Mouse (Mus musculus): ENCODE results near the gene Piezo1.

Gene Piezo1

GRCm38 (mm10) chr8:122457171-122457570 is 94.0 kb downstream of the Piezo1 start:
- no peak for DNase-seq (ENCODE audit: low read depth, low spot score)

GRCm38 (mm10) chr8:122454409-122454808 is 96.7 kb downstream of the Piezo1 start:
- no peak for DNase-seq (ENCODE audit: low read depth, low spot score)

GRCm38 (mm10) chr8:122452154-122452553 is 99.0 kb downstream of the Piezo1 start:
- DNase-seq (ENCODE audit: low read depth, low spot score): no peak

- DNase-seq (ENCODE audit: low read depth, low spot score): no peak
Observed at GRCm38 (mm10) chr8:122451161-122451703, 99.9 kb downstream of the Piezo1 start.

GRCm38 (mm10) chr8:122445203-122445602 is 105.9 kb downstream of the Piezo1 start:
- DNase-seq (ENCODE audit: low read depth, low spot score): no peak

DNA sequence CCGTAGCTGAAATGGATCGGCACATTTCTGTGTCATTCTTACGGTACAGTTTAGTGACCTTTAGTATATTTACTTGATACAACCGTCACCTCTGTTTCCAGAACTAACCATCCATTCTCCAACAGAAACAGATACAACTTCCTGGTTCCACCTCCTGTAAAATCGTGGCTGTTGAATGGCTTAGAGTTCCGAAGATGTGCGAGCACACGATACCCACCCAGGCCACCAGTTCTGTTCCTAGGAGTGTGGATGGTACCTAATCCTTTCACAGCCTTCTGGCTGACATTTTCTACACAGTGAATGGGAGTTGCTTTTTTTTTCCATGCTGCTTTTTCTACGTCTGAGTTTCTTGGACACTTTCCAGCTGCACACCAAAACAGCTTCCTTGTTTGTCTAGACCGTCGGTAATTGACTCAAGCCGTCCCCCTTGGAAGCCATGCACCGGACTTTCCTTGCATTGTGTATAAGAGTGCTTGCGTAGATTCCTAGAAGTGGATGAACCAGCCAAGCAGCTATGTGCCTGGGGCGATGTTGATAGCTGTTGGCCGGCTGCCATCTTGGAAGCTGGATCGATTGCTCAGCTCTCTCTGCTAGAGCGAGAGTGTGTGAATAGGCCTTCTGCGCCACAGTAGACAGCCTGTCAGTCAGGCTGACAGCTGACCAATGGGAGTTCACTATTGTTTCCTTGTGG is 106.9 kb downstream of the Piezo1 start:
- DNase-seq (ENCODE audit: low read depth, low spot score): peak; percentile 51

DNA sequence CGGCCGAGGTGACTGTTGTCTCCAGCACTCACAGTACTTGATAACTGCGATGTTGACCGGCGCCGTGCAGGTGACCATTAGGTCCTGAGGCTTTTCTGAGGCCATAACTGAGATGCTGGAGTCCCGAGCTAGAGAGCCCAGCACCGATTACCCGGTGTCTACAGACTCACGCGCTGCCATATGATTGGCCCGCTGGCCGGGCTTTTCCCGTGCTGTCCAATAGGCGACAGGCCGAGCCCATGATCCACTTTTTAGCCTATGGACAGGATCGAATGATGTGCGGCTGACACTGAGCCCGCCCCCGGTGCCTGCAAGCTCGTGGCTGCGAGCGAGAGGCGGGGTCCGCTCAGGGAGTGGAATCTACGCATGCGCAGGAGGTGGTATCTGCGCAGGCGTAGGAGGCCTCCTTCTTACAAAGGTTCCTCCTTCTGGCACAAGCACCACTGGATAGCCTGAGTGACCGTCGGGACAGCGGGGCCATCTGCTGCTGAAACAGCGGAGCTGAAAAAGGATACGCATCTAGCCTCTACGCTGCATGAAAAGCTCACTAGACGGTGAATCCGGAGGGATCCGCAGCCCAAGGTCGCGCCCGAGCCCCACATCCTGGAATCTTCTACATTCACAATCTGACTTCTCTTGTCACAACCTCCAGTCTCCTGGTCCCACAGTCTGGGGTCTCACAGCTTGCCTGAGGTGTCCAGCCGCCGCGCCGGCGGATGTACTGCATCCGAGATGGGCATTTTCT is 107.7 kb downstream of the Piezo1 start, which contains the start of gene Mvd:
Gene Mvd, minus strand, starts transcription at position 161 of the 745 bp plus-strand sequence.
- peak; percentile 100 for DNase-seq (ENCODE audit: low read depth, low spot score)

- no peak for DNase-seq (ENCODE audit: low read depth, low spot score)
Observed at GRCm38 (mm10) chr8:122442781-122443180, 108.3 kb downstream of the Piezo1 start.

DNA sequence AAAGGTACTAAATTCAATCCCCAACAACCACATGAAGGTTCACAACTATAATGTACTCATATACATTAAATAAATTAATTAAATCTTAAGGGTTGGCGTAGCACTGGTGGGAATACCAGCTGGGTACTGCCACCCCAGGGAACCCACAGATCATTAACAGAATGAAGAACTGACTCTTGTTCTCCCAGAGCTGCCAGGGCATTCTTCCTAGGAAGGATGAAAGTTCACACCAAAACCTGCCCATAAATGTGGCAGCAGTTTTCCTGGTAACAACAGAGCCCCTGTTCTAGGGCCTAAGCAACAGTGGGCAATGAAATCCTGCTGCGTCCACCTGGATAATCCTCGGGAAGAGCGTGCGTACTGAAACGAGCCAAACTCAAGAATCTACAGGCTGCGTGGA is 108.8 kb downstream of the Piezo1 start:
- no peak for DNase-seq (ENCODE audit: low read depth, low spot score)

GRCm38 (mm10) chr8:122441326-122441725 is 109.8 kb downstream of the Piezo1 start:
- no peak for DNase-seq (ENCODE audit: low read depth, low spot score)

GRCm38 (mm10) chr8:122439336-122439735 is 111.8 kb downstream of the Piezo1 start:
- DNase-seq (ENCODE audit: low read depth, low spot score): no peak

DNA sequence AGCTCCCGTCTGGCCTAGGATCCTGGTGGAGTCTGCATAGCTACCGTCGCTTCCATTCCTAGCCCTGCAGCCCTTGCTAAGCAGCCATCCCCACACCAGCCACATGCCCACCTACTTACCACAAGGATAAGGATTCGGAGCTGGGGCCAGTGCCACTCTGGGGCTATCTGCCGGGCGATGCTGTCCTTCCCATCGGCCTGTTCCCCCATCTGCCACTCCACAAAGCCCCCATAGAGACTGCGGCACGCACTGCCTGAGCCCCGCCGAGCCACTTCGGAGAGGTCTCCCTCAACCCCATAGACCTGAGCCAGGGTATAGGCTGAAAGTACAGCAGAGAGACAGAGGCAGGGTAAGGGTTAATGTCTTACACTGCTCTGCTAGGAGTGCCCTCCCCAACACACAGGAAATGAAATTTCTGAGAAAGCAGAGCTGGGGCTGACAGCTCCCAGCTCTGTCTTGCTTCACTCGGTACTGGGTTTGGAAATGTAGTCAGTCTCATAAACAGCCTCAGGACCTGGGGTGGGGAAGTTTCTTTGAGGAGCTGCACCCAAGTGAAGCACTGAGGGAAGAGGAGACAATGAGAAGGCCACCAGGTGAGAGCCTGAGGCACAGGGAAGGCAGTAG is 113.3 kb downstream of the Piezo1 start:
- no peak for DNase-seq (ENCODE audit: low read depth, low spot score)

GRCm38 (mm10) chr8:122436586-122437125 is 114.5 kb downstream of the Piezo1 start:
- DNase-seq (ENCODE audit: low read depth, low spot score): no peak

DNA sequence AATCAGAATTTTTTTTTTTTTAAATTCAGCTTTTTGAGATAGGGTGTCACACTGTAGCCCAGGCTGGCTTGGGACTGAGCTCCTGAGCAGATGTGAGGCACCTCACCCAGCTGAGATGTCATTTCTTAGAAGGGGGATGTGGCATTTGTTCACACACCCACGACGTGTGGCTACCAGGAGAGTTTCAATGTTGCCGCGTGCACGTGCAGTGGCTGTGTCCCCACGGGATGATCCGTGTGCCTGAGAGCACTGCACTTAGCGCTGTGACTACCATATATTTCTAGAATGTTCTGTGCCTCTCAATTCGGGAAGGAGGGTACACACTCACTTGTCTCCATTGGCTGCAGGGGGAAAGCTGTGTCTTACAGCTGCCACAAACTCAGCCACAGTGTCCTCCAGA is 115.0 kb downstream of the Piezo1 start:
- no peak for DNase-seq (ENCODE audit: low read depth, low spot score)

GRCm38 (mm10) chr8:122435375-122435774 is 115.8 kb downstream of the Piezo1 start:
- no peak for DNase-seq (ENCODE audit: low read depth, low spot score)

DNA sequence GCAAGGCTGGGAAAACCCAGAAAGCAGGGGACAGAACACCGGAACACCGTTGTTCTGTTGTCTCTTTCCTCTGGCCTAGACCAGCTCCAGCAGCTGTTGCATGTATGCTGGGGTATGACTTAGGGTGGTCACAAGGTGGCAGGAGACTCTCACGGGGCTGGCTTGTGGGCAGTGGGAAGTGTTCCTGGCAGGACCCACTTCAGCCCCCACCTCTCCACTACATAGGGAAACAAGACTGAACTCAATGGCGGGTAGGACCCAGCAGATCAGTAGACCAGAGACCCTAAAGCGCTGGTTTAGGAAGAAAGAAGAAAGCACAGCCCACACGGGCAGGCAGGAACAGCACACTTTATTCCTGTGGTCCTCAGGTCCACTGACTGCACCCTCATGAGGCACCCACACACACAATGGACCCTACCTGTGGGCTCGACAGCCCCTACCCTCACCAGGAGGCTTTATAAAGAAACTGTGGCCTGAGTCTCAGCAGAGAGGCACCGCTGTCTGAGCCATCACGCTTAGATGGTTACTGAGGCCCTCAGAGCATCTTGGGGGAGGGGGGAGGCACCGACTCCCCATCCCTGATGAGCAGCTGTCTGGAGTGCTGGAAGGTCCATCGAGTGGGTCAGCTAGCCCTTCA is 117.7 kb downstream of the Piezo1 start:
- no peak for DNase-seq (ENCODE audit: low read depth, low spot score)

GRCm38 (mm10) chr8:122432443-122433268 is 118.5 kb downstream of the Piezo1 start, which contains the start of gene Cyba:
Gene Cyba (minus strand): TSS chr8:122432930.
- DNase-seq (ENCODE audit: low read depth, low spot score): peak; percentile 48
